Mouse (Mus musculus): ENCODE results near the gene Ephb6.
"Not testable (repeated sequence)": the region's sequence is repeated elsewhere in the genome, so short reads cannot be mapped to it uniquely, and the experiment has no call there.

Ephb6 gene

GRCm38 (mm10) chr6:41605061-41605793 lies at the start of gene Ephb6:
TSS of gene Ephb6 (plus strand) at chr6:41605482.
- peak; percentile 69 to 76 for DNase-seq (ENCODE audit: low spot score in 2 of 2)

GRCm38 (mm10) chr6:41556389-41556788 lies 48.9 kb upstream of the Ephb6 start:
- DNase-seq (ENCODE audit: low spot score in 2 of 2) = no peak

- DNase-seq (ENCODE audit: low spot score in 2 of 2) = no peak
Observed at GRCm38 (mm10) chr6:41557468-41557867, 47.8 kb upstream of the Ephb6 start.

- no peak for DNase-seq (ENCODE audit: low spot score in 2 of 2)
Observed at GRCm38 (mm10) chr6:41558271-41558670, 47.0 kb upstream of the Ephb6 start.

GRCm38 (mm10) chr6:41559331-41559730 lies 46.0 kb upstream of the Ephb6 start:
- no peak for DNase-seq (ENCODE audit: low spot score in 2 of 2)

GRCm38 (mm10) chr6:41560273-41560672 lies 45.0 kb upstream of the Ephb6 start:
- no peak for DNase-seq (ENCODE audit: low spot score in 2 of 2)

GRCm38 (mm10) chr6:41562598-41562997 lies 42.7 kb upstream of the Ephb6 start:
- DNase-seq (ENCODE audit: low spot score in 2 of 2) = no peak

- not testable (repeated sequence) for DNase-seq (ENCODE audit: low spot score in 2 of 2)
Observed at GRCm38 (mm10) chr6:41563104-41563951, 42.0 kb upstream of the Ephb6 start.

GRCm38 (mm10) chr6:41565261-41565660 lies 40.0 kb upstream of the Ephb6 start:
- no peak for DNase-seq (ENCODE audit: low spot score in 2 of 2)

- DNase-seq (ENCODE audit: low spot score in 2 of 2) = no peak
Observed at GRCm38 (mm10) chr6:41566965-41567364, 38.3 kb upstream of the Ephb6 start.

- no peak for DNase-seq (ENCODE audit: low spot score in 2 of 2)
Observed at GRCm38 (mm10) chr6:41569078-41569477, 36.2 kb upstream of the Ephb6 start.

- DNase-seq (ENCODE audit: low spot score in 2 of 2) = peak; percentile 23 to 30
Observed at GRCm38 (mm10) chr6:41576526-41577097, 28.7 kb upstream of the Ephb6 start.

- no peak for DNase-seq (ENCODE audit: low spot score in 2 of 2)
Observed at GRCm38 (mm10) chr6:41577297-41577696, 28.0 kb upstream of the Ephb6 start.

GRCm38 (mm10) chr6:41581295-41581694 lies 24.0 kb upstream of the Ephb6 start:
- no peak for DNase-seq (ENCODE audit: low spot score in 2 of 2)

- DNase-seq (ENCODE audit: low spot score in 2 of 2) = no peak
Observed at GRCm38 (mm10) chr6:41582189-41582588, 23.1 kb upstream of the Ephb6 start.

- DNase-seq (ENCODE audit: low spot score in 2 of 2) = peak; percentile 17 to 59
Observed at GRCm38 (mm10) chr6:41604401-41605050, 756 bp upstream of the Ephb6 start.

GRCm38 (mm10) chr6:41605794-41606104 lies 467 bp downstream of the Ephb6 start:
- no peak for DNase-seq (ENCODE audit: low spot score in 2 of 2)

- DNase-seq (ENCODE audit: low spot score in 2 of 2) = peak; percentile 23 to 73
Observed at GRCm38 (mm10) chr6:41606214-41606613, 932 bp downstream of the Ephb6 start.

GRCm38 (mm10) chr6:41607637-41608036 lies 2.4 kb downstream of the Ephb6 start:
- no peak for DNase-seq (ENCODE audit: low spot score in 2 of 2)

GRCm38 (mm10) chr6:41620173-41620798 lies 15.0 kb downstream of the Ephb6 start:
- DNase-seq (ENCODE audit: low spot score in 2 of 2) = no peak

- no peak for DNase-seq (ENCODE audit: low spot score in 2 of 2)
Observed at GRCm38 (mm10) chr6:41621241-41621990, 16.1 kb downstream of the Ephb6 start.

Data from urinary bladder, postnatal 36 days (tissue).